Mouse (Mus musculus) thymus, adult 2 months (tissue): ENCODE results near the gene Gm49322.

Experiments used
- CTCF ChIP-seq: fragments of 200-500 bp; IDR thresholded peaks from 2 replicates; pipeline ENCODE4 v1.5.1; 2012; ENCODE audit warnings: mild to moderate bottlenecking, control low read depth, low read length, moderate library complexity, borderline replicate concordance; ENCODE audit not compliant: control insufficient read depth, poor library complexity, insufficient read depth; ENCODE audit errors: extremely low read depth
- POLR2A ChIP-seq: fragments of 200-500 bp; IDR thresholded peaks from 2 replicates; pipeline ENCODE4 v1.6.1; 2012; ENCODE audit warnings: mild to moderate bottlenecking, low read length, control low read depth, moderate library complexity; ENCODE audit not compliant: control insufficient read depth, poor library complexity, insufficient read depth; ENCODE audit errors: extremely low read depth

GRCm38 (mm10) chr10:80646936-80647335, 41.1 kb downstream of the Gm49322 start:
- TF ChIP-seq CTCF (no peak), POLR2A (no peak)
